In genomic region chr10:90964511-90964910, GRCm38 (mm10) we compare ENCODE assay signal across 14 mouse cellular contexts.
DNase-seq lines count a peak whose midpoint lies in the region; ATAC-seq and TF ChIP-seq lines count a peak whose summit lies in the region.
"Had no signal": no experiment of that assay in that cellular context is flagged by ENCODE, and none has a peak within 500 bp of the region (broad histone marks: within the 10 kb centered on the region; RNA-seq: fewer than 3 reads in every experiment).

No protein-coding gene starts in this region.

- 23% methylated on average over 9 of the region's 9 CpGs for WGBS in intestine, embryonic 16.5 days
- 26% methylated on average over 9 of the region's 9 CpGs for WGBS in intestine, postnatal 0 days
- WGBS in lung, embryonic 14.5 days = 20% methylated on average over 9 of the region's 9 CpGs

- no peak for TF ChIP-seq EP300 in MEL (IDR thresholded peaks at IDR 0.05; ENCODE audit: low read depth in 1 of 2, low read length in 2 of 2)

- H3K27ac ChIP-seq in intestine, embryonic 16.5 days (ENCODE audit: low read length) = no peak overlapping the region
- no peak overlapping the region for H3K27ac ChIP-seq in intestine, postnatal 0 days (ENCODE audit: low read depth, low read length)
- H3K27ac ChIP-seq in lung, embryonic 14.5 days (ENCODE audit: low read depth) = no peak overlapping the region
- no peak overlapping the region for H3K27ac ChIP-seq in MEL (ENCODE audit: control insufficient read depth, low read depth, low read length)
- H3K27ac ChIP-seq: embryonic facial prominence, embryonic 12.5 days had no signal

- H3K9ac ChIP-seq in intestine, embryonic 16.5 days (ENCODE audit: low read depth, low read length) = no peak overlapping the region
- no peak overlapping the region for H3K9ac ChIP-seq in intestine, postnatal 0 days (ENCODE audit: low read depth, low read length)
- no peak overlapping the region for H3K9ac ChIP-seq in lung, embryonic 14.5 days
- no peak overlapping the region for H3K9ac ChIP-seq in MEL (ENCODE audit: control insufficient read depth, low read depth, low read length, poor library complexity, severe bottlenecking)
- H3K9ac ChIP-seq: embryonic facial prominence, embryonic 12.5 days had no signal

- TF ChIP-seq CTCF in intestine, postnatal 0 days (IDR thresholded peaks at IDR 0.05; ENCODE audit: low read depth) = no peak
- no peak for TF ChIP-seq CTCF in lung, embryonic 14.5 days (IDR thresholded peaks at IDR 0.05; ENCODE audit: low read depth)
- no peak for TF ChIP-seq CTCF in MEL (IDR thresholded peaks at IDR 0.05 in 2 of 3, conservative IDR thresholded peaks at IDR 0.05 in 1 of 3; ENCODE audit: control insufficient read depth in 1 of 3, insufficient read depth in 1 of 3, low read depth in 2 of 3, low read length in 3 of 3, poor library complexity in 1 of 3, severe bottlenecking in 1 of 3)

- H3K4me1 ChIP-seq in intestine, embryonic 16.5 days (ENCODE audit: control insufficient read depth, insufficient read depth, low read length) = peaks cover 3% of the 10 kb centered on the region; the same call in 1 of the 2 replicates
- no peaks in the 10 kb centered on the region for H3K4me1 ChIP-seq in intestine, postnatal 0 days (replicated peaks; ENCODE audit: control insufficient read depth, insufficient read depth, low read length)
- H3K4me1 ChIP-seq in lung, embryonic 14.5 days (ENCODE audit: insufficient read depth) = no peaks in the 10 kb centered on the region
- 0 out of 4 replicates have a peak, but pooled peaks cover 0 to 2% of the 10 kb centered on the region in 2 experiments for H3K4me1 ChIP-seq in MEL (ENCODE audit: control insufficient read depth in 1 of 2, insufficient read depth in 2 of 2, low read length in 2 of 2)

- TF ChIP-seq RAD21 in MEL (IDR thresholded peaks at IDR 0.05; ENCODE audit: low read depth, low read length) = no peak

- no peak for TF ChIP-seq POLR2A in MEL (IDR thresholded peaks at IDR 0.05; ENCODE audit: control insufficient read depth in 1 of 2, insufficient read depth in 1 of 2, low read depth in 1 of 2, low read length in 2 of 2, poor library complexity in 1 of 2)

- no peak for DNase-seq in lung, embryonic 14.5 days
- DNase-seq in lung, adult 18-20 months = no peak
- peak; percentile 12 for DNase-seq in MEL (ENCODE audit: low read depth, low spot score)
- no peak for DNase-seq in embryo, embryonic 9.5 days (ENCODE audit: extremely low spot score)
- no peak for DNase-seq in heart, postnatal 14 days
- DNase-seq: cerebellum, adult 8-10 months; gastrocnemius, postnatal 14 days; kidney, adult 11 months; thymus, adult 2 months had no signal

- 0 out of 2 replicates have a peak, but pooled peaks have one; percentile 39 for ATAC-seq in intestine, embryonic 16.5 days
- no peak for ATAC-seq in intestine, postnatal 0 days
- peak; percentile 52; the same call in 1 of the 2 replicates for ATAC-seq in lung, embryonic 14.5 days (ENCODE audit: insufficient read depth)
- 0 out of 2 replicates have a peak, but pooled peaks have one; percentile 6 for ATAC-seq in common myeloid progenitor, adult 5-6 weeks (replicated peaks; ENCODE audit: low read depth, poor library complexity, severe bottlenecking)

- H3K4me2 ChIP-seq in intestine, embryonic 16.5 days (ENCODE audit: low read depth, low read length) = no peak overlapping the region
- no peak overlapping the region for H3K4me2 ChIP-seq in intestine, postnatal 0 days (replicated peaks; ENCODE audit: low read depth)
- no peak overlapping the region for H3K4me2 ChIP-seq in lung, embryonic 14.5 days
- H3K4me2 ChIP-seq: embryonic facial prominence, embryonic 12.5 days; heart, embryonic 11.5 days had no signal

- no peaks in the 10 kb centered on the region for H3K36me3 ChIP-seq in intestine, embryonic 16.5 days (ENCODE audit: control insufficient read depth, insufficient read depth, low read length)
- H3K36me3 ChIP-seq in intestine, postnatal 0 days (ENCODE audit: control insufficient read depth, insufficient read depth) = no peaks in the 10 kb centered on the region
- H3K36me3 ChIP-seq in lung, embryonic 14.5 days (ENCODE audit: insufficient read depth) = no peaks in the 10 kb centered on the region
- H3K36me3 ChIP-seq in MEL (ENCODE audit: control insufficient read depth in 1 of 2, insufficient read depth in 2 of 2, low read length in 2 of 2) = no peaks in the 10 kb centered on the region
- H3K36me3 ChIP-seq: embryonic facial prominence, embryonic 12.5 days had no signal

- H3K79me2 ChIP-seq in MEL (ENCODE audit: control insufficient read depth, insufficient read depth, low read length, poor library complexity) = no peaks in the 10 kb centered on the region

- intact Hi-C loops in heart, postnatal 14 days (cut with DNase I) = no loop called here

- peaks cover 8% of the 10 kb centered on the region for H3K27me3 ChIP-seq in intestine, embryonic 16.5 days (replicated peaks; ENCODE audit: control insufficient read depth, insufficient read depth, low read length)
- H3K27me3 ChIP-seq in intestine, postnatal 0 days (replicated peaks; ENCODE audit: control insufficient read depth, insufficient read depth, low read length) = peaks cover 15% of the 10 kb centered on the region
- peaks cover 21% of the 10 kb centered on the region; the same call in 1 of the 2 replicates for H3K27me3 ChIP-seq in lung, embryonic 14.5 days (ENCODE audit: insufficient read depth, low read length)
- H3K27me3 ChIP-seq in MEL (ENCODE audit: control insufficient read depth in 1 of 2, insufficient read depth in 2 of 2, low read length in 2 of 2) = no peaks in the 10 kb centered on the region

- no peaks in the 10 kb centered on the region for H3K9me3 ChIP-seq in intestine, embryonic 16.5 days (ENCODE audit: control insufficient read depth, low read length)
- no peaks in the 10 kb centered on the region for H3K9me3 ChIP-seq in intestine, postnatal 0 days (ENCODE audit: control insufficient read depth)
- H3K9me3 ChIP-seq in lung, embryonic 14.5 days (ENCODE audit: low read depth, low read length) = no peaks in the 10 kb centered on the region
- H3K9me3 ChIP-seq in MEL (replicated peaks; ENCODE audit: insufficient read depth, low read length) = no peaks in the 10 kb centered on the region
- H3K9me3 ChIP-seq: embryonic facial prominence, embryonic 12.5 days had no signal

- H3K4me3 ChIP-seq in intestine, embryonic 16.5 days (ENCODE audit: low read length) = no peak overlapping the region
- no peak overlapping the region for H3K4me3 ChIP-seq in intestine, postnatal 0 days (ENCODE audit: low read depth, low read length)
- no peak overlapping the region for H3K4me3 ChIP-seq in lung, embryonic 14.5 days (ENCODE audit: low read depth, low read length)
- H3K4me3 ChIP-seq in MEL (ENCODE audit: control insufficient read depth in 1 of 2, insufficient read depth in 1 of 2, low read depth in 2 of 2, low read length in 2 of 2) = peak overlapping the region in 1 of 2 experiments; percentile 41; a peak in 1 of 4 replicates
- H3K4me3 ChIP-seq: embryonic facial prominence, embryonic 12.5 days had no signal

TF ChIP-seq in MEL, 35 proteins besides CTCF, POLR2A, EP300 and RAD21:
- TF ChIP-seq TCF12 (IDR thresholded peaks at IDR 0.05; ENCODE audit: low read depth, low read length) (no peak), UBTF (IDR thresholded peaks at IDR 0.05; ENCODE audit: borderline replicate concordance, insufficient read depth, low read depth, low read length) (no peak), CHD2 (IDR thresholded peaks at IDR 0.05; ENCODE audit: low read length) (no peak), MXI1 (IDR thresholded peaks at IDR 0.05; ENCODE audit: low read depth, low read length) (no peak), ZMIZ1 (IDR thresholded peaks at IDR 0.05; ENCODE audit: low read depth, low read length) (no peak), CHD1 (IDR thresholded peaks at IDR 0.05; ENCODE audit: low read depth, low read length) (no peak), USF1 (IDR thresholded peaks at IDR 0.05; ENCODE audit: low read depth, low read length) (no peak), MYC (IDR thresholded peaks at IDR 0.05; ENCODE audit: low read depth, low read length) (no peak), BHLHE40 (IDR thresholded peaks at IDR 0.05; ENCODE audit: borderline replicate concordance, low read depth, low read length) (no peak), SMC3 (IDR thresholded peaks at IDR 0.05; ENCODE audit: low read depth, low read length) (no peak), ETS1 (IDR thresholded peaks at IDR 0.05; ENCODE audit: low read depth, low read length) (no peak), E2F4 (IDR thresholded peaks at IDR 0.05; ENCODE audit: borderline replicate concordance, low read depth, low read length) (no peak), MAZ (IDR thresholded peaks at IDR 0.05; ENCODE audit: low read depth, low read length) (no peak), ELF1 (IDR thresholded peaks at IDR 0.05; ENCODE audit: low read depth, low read length) (no peak), TAL1 (IDR thresholded peaks at IDR 0.05; ENCODE audit: low read length) (no peak), RCOR1 (IDR thresholded peaks at IDR 0.05; ENCODE audit: low read depth, low read length) (no peak), GABPA (IDR thresholded peaks at IDR 0.05; ENCODE audit: low read depth, low read length) (no peak), NRF1 (IDR thresholded peaks at IDR 0.05; ENCODE audit: insufficient read depth, low read depth, low read length, poor library complexity, severe bottlenecking) (no peak)
